Mouse (Mus musculus): ENCODE measurements around the gene Stk16. TPM values are rescaled to one million over a fixed set of nuclear protein-coding genes. Genes with fewer than 3 reads are reported as not detected.

The Stk16 gene
- total RNA-seq, 2 experiments from 2014 or later = 60.1 to 61.4 TPM

DNA sequence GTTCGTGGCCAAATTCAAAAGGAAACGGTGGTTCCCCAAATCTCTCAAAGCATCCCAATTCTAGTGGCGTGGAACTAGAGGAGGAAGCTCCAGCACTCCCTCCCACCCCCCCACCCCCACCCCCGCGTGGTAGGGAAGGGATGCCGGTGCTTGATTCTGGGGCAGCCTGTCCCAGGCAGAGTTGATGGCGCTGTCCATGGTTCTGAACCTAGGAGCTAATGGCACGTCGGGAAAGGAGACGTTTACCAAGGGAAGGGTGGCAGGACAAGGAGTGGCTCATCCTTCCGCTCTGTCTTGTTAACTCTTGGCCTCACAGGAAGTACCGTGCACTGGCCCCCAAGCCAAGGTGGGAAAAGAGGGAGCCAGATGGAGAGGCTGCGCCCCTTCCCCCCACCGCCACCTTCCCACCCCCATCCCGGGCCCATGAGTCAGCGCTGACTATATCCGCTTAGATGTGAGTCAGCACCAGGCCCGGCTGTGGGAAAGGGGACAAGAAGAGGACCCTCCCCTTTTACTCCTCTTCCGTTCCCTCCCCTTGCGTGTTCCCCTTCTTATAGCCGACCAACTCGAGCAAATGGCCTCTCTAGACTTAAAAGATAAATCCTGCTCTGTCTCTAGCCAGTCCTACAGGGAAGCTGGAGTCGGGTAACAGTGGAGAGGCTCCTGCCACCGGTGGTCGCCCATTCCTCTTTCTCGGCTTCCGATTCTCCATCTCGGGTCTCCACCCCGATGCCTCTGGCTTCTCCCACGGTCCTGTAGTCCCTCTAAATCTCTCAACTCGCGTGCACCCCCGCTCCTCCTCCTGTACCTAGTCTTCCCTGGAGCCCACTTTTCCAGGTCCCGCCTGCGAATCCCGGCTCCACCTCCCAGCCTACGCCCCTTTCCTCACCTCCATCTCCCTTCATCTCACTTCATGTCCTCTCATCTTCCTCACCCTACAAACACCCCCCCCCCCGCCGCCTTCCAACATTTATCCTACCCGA, 52.6 kb downstream of the Stk16 start:
- intact Hi-C loops (cut with DNase I) = no loop called here
- peak; percentile 70 to 83 for DNase-seq

DNA sequence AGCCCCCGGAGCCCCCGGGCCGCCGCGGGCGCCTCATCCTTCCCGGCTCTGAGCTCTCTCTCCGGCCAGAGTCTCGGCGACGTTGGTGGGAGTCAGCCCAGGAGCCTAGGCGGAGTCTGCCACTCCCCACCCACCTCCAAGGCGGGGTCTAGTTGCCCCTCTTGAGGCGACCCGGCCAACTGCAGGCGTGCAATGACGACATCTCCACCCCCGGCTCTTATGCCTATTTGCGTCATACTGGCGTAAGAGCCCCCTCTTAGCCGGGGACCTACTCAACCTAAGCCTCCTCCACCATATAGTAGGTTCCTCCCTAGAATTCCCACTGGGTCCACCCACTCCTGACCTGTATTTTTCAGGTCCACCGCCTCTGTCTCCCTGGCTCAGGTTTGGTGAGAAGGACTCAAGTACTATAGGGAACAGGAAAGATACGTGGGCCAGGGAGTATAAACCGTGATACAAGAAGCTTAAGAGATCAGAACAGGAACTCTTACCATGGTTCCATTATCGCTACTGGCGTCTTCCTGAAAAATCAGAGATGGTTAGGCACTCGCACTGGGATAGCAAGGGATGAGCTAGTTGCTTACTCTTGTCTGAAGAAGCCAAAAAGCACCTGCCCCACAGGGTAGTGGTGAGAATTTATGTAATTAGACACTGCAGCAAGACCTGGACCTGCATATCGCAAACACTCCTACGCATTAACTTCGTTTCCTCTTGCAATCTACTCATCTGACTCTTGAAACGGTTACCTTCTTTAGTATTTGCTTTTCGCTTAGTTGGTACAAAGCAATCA, 53.6 kb downstream of the Stk16 start, which contains the start of gene Ptprn:
Gene Ptprn (minus strand): TSS at position 412 of the 790 bp plus-strand sequence.
- intact Hi-C loops (cut with DNase I) = no loop called here
- no peak for DNase-seq

Small RNA genes within 50 kb of the gene (microRNA-seq; reads per million reads assigned to microRNA genes)
- gene Gm27943 = 0 reads per million in 2 experiments

Other genes with a start within 250 kb of the Stk16 start
- gene Nhej1, start 85.6 kb upstream of the Stk16 start, total RNA-seq (2021) = 1 to 10 TPM; 2.2 to 2.7 TPM
- 1 to 10 TPM in 1 of 2 experiments, under 1 TPM in 1; 0.72 to 1.6 TPM for gene Slc23a3, start 76.9 kb upstream of the Stk16 start, total RNA-seq (2021)
- gene Cnppd1, start 68.1 kb upstream of the Stk16 start, total RNA-seq (2021) = 10 to 100 TPM; 31.4 to 34.9 TPM
- gene Retreg2, start 68.1 kb upstream of the Stk16 start, total RNA-seq (2021) = 10 to 100 TPM; 29.2 to 33.2 TPM
- 10 to 100 TPM; 20.2 to 20.4 TPM for gene Zfand2b, start 42.2 kb upstream of the Stk16 start, total RNA-seq (2021)
- gene Abcb6, start 30.4 kb upstream of the Stk16 start, total RNA-seq (2021) = 10 to 100 TPM; 23.6 to 26.8 TPM
- gene Ankzf1, start 18.7 kb upstream of the Stk16 start, total RNA-seq (2021) = 10 to 100 TPM; 12.5 TPM
- 10 to 100 TPM; 51.6 to 54.2 TPM for gene Atg9a, start 18.6 kb upstream of the Stk16 start, total RNA-seq (2021)
- gene Glb1l, start within 50 bp of the Stk16 start, total RNA-seq (2021) = 10 to 100 TPM in 1 of 2 experiments, 1 to 10 TPM in 1; 9.9 to 10.5 TPM
- 100 to 1,000 TPM; 543 to 577 TPM for gene Tuba4a, start 9.0 kb downstream of the Stk16 start, total RNA-seq (2021)
- not detected for gene A630095N17Rik, start 21.3 kb downstream of the Stk16 start, total RNA-seq (2021)
- 10 to 100 TPM; 58.3 to 61.4 TPM for gene Dnajb2, start 25.6 kb downstream of the Stk16 start, total RNA-seq (2021)
- gene Ptprn, start 53.7 kb downstream of the Stk16 start, total RNA-seq (2021) = under 1 TPM; 0.34 to 0.42 TPM
- gene Resp18, start 67.6 kb downstream of the Stk16 start, total RNA-seq (2021) = not detected
- gene Dnpep, start 107.2 kb downstream of the Stk16 start, total RNA-seq (2021) = 10 to 100 TPM; 92.2 to 92.7 TPM
- gene Des, start 149.5 kb downstream of the Stk16 start, total RNA-seq (2021) = 100 to 1,000 TPM; 909 to 916 TPM
- 100 to 1,000 TPM; 104 to 112 TPM for gene Speg, start 164.5 kb downstream of the Stk16 start, total RNA-seq (2021)
- 10 to 100 TPM; 39.7 to 40.1 TPM for gene Gmppa, start 225.1 kb downstream of the Stk16 start, total RNA-seq (2021)
- not detected for gene Asic4, start 239.6 kb downstream of the Stk16 start, total RNA-seq (2021)

Measured in heart, postnatal 10 days (tissue).